Mouse (Mus musculus) thymus, postnatal 0 days (tissue): ENCODE data around the gene Ptprk. TPM values are rescaled to one million over a fixed set of nuclear protein-coding genes. Genes with fewer than 3 reads are reported as not detected.

Experiments used
- DNase-seq: peaks from one replicate; pipeline ENCODE4 v3.0.0-alpha.2; 2015; ENCODE audit warnings: low spot score
- polyA plus RNA-seq: library from polyadenylated mRNA; unstranded; fragments of >200 nt; fragmentation: Nextera tagmentation; extraction: Ambion mirVana; gene quantifications from 2 replicates; pipeline ENCODE4 v1.2.1, GENCODE M21; 2015

The Ptprk gene
- polyA plus RNA-seq, 1 experiment from 2014 or later, result 6.6 TPM

- no peak for DNase-seq
Measured at GRCm38 (mm10) chr10:28184675-28185074, 110.1 kb downstream of the Ptprk start.

GRCm38 (mm10) chr10:28185326-28185725 lies 110.7 kb downstream of the Ptprk start:
- DNase-seq, result no peak

GRCm38 (mm10) chr10:28186018-28186800 lies 111.6 kb downstream of the Ptprk start:
- no peak for DNase-seq

GRCm38 (mm10) chr10:28191440-28191839 lies 116.8 kb downstream of the Ptprk start:
- DNase-seq, result no peak

- no peak for DNase-seq
Measured at GRCm38 (mm10) chr10:28193630-28194029, 119.0 kb downstream of the Ptprk start.

GRCm38 (mm10) chr10:28200609-28201008 lies 126.0 kb downstream of the Ptprk start:
- DNase-seq, result no peak

GRCm38 (mm10) chr10:28209394-28209793 lies 134.8 kb downstream of the Ptprk start:
- DNase-seq, result no peak

- no peak for DNase-seq
Measured at GRCm38 (mm10) chr10:28212083-28212482, 137.5 kb downstream of the Ptprk start.

- no peak for DNase-seq
Measured at GRCm38 (mm10) chr10:28215153-28215552, 140.5 kb downstream of the Ptprk start.

- DNase-seq, result no peak
Measured at GRCm38 (mm10) chr10:28223602-28224001, 149.0 kb downstream of the Ptprk start.

GRCm38 (mm10) chr10:28224376-28224775 lies 149.8 kb downstream of the Ptprk start:
- DNase-seq, result no peak

GRCm38 (mm10) chr10:28225536-28226075 lies 151.0 kb downstream of the Ptprk start:
- no peak for DNase-seq

GRCm38 (mm10) chr10:28227732-28228131 lies 153.1 kb downstream of the Ptprk start:
- no peak for DNase-seq

- no peak for DNase-seq
Measured at GRCm38 (mm10) chr10:28228208-28228607, 153.6 kb downstream of the Ptprk start.

- DNase-seq, result no peak
Measured at GRCm38 (mm10) chr10:28232273-28233167, 157.9 kb downstream of the Ptprk start.

- DNase-seq, result no peak
Measured at GRCm38 (mm10) chr10:28249047-28249446, 174.4 kb downstream of the Ptprk start.

GRCm38 (mm10) chr10:28251385-28251784 lies 176.8 kb downstream of the Ptprk start:
- no peak for DNase-seq

- DNase-seq, result no peak
Measured at GRCm38 (mm10) chr10:28260651-28261050, 186.0 kb downstream of the Ptprk start.

- DNase-seq, result no peak
Measured at GRCm38 (mm10) chr10:28262159-28262558, 187.5 kb downstream of the Ptprk start.

- no peak for DNase-seq
Measured at GRCm38 (mm10) chr10:28263546-28263945, 188.9 kb downstream of the Ptprk start.

- no peak for DNase-seq
Measured at GRCm38 (mm10) chr10:28270273-28270672, 195.7 kb downstream of the Ptprk start.
